Mouse (Mus musculus): ENCODE measurements around the gene Gm527. TPM values are rescaled to one million over a fixed set of nuclear protein-coding genes. Genes with fewer than 3 reads are reported as not detected.

Gm527 gene
- total RNA-seq, 2 experiments from 2014 or later, result 5.1 to 5.8 TPM

Other genes with a start within 250 kb of the Gm527 start
- gene Klhl28, start 47.6 kb downstream of the Gm527 start, total RNA-seq (2021), result 10 to 100 TPM; 11.2 to 13.3 TPM
- gene Togaram1, start 47.9 kb downstream of the Gm527 start, total RNA-seq (2021), result 10 to 100 TPM; 23.0 to 28.4 TPM
- gene Prpf39, start 118.4 kb downstream of the Gm527 start, total RNA-seq (2021), result 10 to 100 TPM; 26.1 to 42.4 TPM
- 100 to 1,000 TPM in 1 of 2 experiments, 10 to 100 TPM in 1; 99.9 to 125 TPM for gene Fkbp3, start 156.1 kb downstream of the Gm527 start, total RNA-seq (2021)
- gene Fancm, start 157.7 kb downstream of the Gm527 start, total RNA-seq (2021), result 10 to 100 TPM; 10.3 to 10.9 TPM